Mouse (Mus musculus) hindlimb bud, embryonic 11.5 days (tissue): ENCODE measurements around the gene Olfr429.
"Not testable (repeated sequence)": the region's sequence is repeated elsewhere in the genome, so short reads cannot be mapped to it uniquely, and the experiment has no call there.

Source experiments
- DNase-seq: peaks from one replicate; pipeline ENCODE4 v3.0.0-alpha.2; 2012; ENCODE audit warnings: low read depth, low spot score; ENCODE audit errors: extremely low spot score

Gene Olfr429

GRCm38 (mm10) chr1:174084031-174084430 is at the start of gene Olfr429:
Gene Olfr429, plus strand, starts transcription at chr1:174084331.
- DNase-seq: no peak

- no peak for DNase-seq
Observed at GRCm38 (mm10) chr1:174035841-174036240, 48.3 kb upstream of the Olfr429 start.

GRCm38 (mm10) chr1:174038480-174038879 is 45.7 kb upstream of the Olfr429 start:
- no peak for DNase-seq

GRCm38 (mm10) chr1:174040523-174041177 is 43.5 kb upstream of the Olfr429 start, which contains the start of gene Olfr433:
Gene Olfr433, plus strand, starts transcription at chr1:174040705.
- no peak for DNase-seq

- DNase-seq: not testable (repeated sequence)
Observed at GRCm38 (mm10) chr1:174042091-174042884, 41.8 kb upstream of the Olfr429 start.

GRCm38 (mm10) chr1:174044431-174044830 is 39.7 kb upstream of the Olfr429 start:
- DNase-seq: no peak

GRCm38 (mm10) chr1:174048227-174048626 is 35.9 kb upstream of the Olfr429 start:
- not testable (repeated sequence) for DNase-seq

GRCm38 (mm10) chr1:174048893-174049292 is 35.2 kb upstream of the Olfr429 start, which contains the start of gene Olfr432:
Gene Olfr432, plus strand, starts transcription at chr1:174049205.
- DNase-seq: no peak

- not testable (repeated sequence) for DNase-seq
Observed at GRCm38 (mm10) chr1:174049357-174049756, 34.8 kb upstream of the Olfr429 start.

GRCm38 (mm10) chr1:174050532-174050931 is 33.6 kb upstream of the Olfr429 start:
- no peak for DNase-seq

GRCm38 (mm10) chr1:174051515-174051914 is 32.6 kb upstream of the Olfr429 start:
- no peak for DNase-seq

- DNase-seq: no peak
Observed at GRCm38 (mm10) chr1:174051931-174052536, 32.1 kb upstream of the Olfr429 start.

GRCm38 (mm10) chr1:174052981-174053380 is 31.1 kb upstream of the Olfr429 start:
- DNase-seq: no peak

- DNase-seq: no peak
Observed at GRCm38 (mm10) chr1:174055248-174055647, 28.9 kb upstream of the Olfr429 start.

- no peak for DNase-seq
Observed at GRCm38 (mm10) chr1:174066305-174066704, 17.8 kb upstream of the Olfr429 start, which contains the start of gene Olfr430. Gene Olfr430, plus strand, starts transcription at chr1:174066605.

GRCm38 (mm10) chr1:174096591-174096990 is 12.5 kb downstream of the Olfr429 start, which contains the start of gene Olfr427:
Gene Olfr427, plus strand, starts transcription at chr1:174096891.
- DNase-seq: no peak

- no peak for DNase-seq
Observed at GRCm38 (mm10) chr1:174103735-174104134, 19.6 kb downstream of the Olfr429 start.

- no peak for DNase-seq
Observed at GRCm38 (mm10) chr1:174121062-174121461, 36.9 kb downstream of the Olfr429 start, which contains the start of gene Olfr231. Gene Olfr231, minus strand, starts transcription at chr1:174121162.

- no peak for DNase-seq
Observed at GRCm38 (mm10) chr1:174131217-174131616, 47.1 kb downstream of the Olfr429 start, which contains the start of gene Olfr424. Gene Olfr424, plus strand, starts transcription at chr1:174131517.

GRCm38 (mm10) chr1:174131999-174132398 is 47.9 kb downstream of the Olfr429 start:
- DNase-seq: no peak
